Mouse (Mus musculus): ENCODE measurements at regions not wholly inside any gene's neighbourhood (a gene's known extent, or its start where the extent isn't known, plus 50 kb on each side); places are given as distances from the start of the nearest gene placed in this dataset.

DNA sequence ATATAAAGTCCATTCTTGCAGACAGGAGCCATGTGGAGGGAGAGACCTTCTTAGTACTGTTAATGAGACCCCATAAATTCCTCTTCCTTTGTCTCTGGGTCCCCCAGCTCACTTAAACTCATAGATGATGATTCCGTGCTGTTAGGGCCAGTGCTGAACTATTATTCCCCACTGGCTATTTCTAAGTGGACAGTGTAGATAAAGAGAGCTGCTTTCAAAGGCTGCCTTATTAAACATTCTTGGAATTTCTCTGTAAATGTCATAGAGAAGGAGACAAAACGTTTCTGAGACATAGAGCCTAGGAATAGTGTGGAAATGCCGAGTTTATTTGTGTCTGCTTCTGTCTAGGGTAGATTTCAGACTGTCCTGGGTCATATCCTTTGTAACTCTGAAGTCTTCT lies 209.5 kb upstream of the Unc93a2 start:
- TF ChIP-seq CTCF (conservative IDR thresholded peaks at IDR 0.05; ENCODE audit: insufficient read depth, insufficient read length, low read depth, low read length) (no peak), POLR2A (IDR thresholded peaks at IDR 0.05; ENCODE audit: low read depth, low read length) (no peak)
